Mouse (Mus musculus) small intestine, adult 2 months (tissue): ENCODE measurements around the gene Gpm6a.

Experiments used
- CTCF ChIP-seq: fragments of 200-500 bp; IDR thresholded peaks from 2 replicates; pipeline ENCODE4 v1.5.1; 2012; ENCODE audit warnings: low read depth, mild to moderate bottlenecking, control low read depth, inconsistent platforms, low read length, moderate library complexity, mixed read lengths; ENCODE audit not compliant: insufficient replicate concordance, insufficient read length; ENCODE audit errors: extremely low read depth
- POLR2A ChIP-seq: fragments of 200-500 bp; IDR thresholded peaks from 2 replicates; pipeline ENCODE4 v1.6.1; 2012; ENCODE audit warnings: low read depth, mild to moderate bottlenecking, control low read depth, inconsistent platforms, low read length, moderate library complexity

DNA sequence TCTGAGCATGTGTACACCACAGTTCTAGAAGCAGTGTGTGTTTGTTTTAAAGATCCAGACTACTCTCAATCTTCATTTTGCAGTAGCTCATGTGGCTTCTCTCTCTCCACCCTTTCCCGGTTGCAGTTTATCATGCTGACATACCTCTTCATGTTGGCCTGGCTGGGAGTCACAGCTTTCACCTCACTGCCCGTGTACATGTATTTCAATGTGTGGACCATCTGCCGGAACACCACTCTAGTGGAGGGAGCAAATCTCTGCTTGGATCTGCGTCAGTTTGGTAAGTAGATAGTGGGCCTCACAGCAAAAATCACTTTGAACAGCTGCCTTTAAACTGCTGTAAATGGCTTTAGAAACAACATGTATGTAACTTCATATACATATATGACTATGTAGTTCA lies 95.3 kb downstream of the Gpm6a start:
- no peak for TF ChIP-seq POLR2A
- TF ChIP-seq CTCF: no peak
